Mouse (Mus musculus): ENCODE measurements at regions not wholly inside any gene's neighbourhood (a gene's known extent, or its start where the extent isn't known, plus 50 kb on each side); places are given as distances from the start of the nearest gene placed in this dataset.

DNA sequence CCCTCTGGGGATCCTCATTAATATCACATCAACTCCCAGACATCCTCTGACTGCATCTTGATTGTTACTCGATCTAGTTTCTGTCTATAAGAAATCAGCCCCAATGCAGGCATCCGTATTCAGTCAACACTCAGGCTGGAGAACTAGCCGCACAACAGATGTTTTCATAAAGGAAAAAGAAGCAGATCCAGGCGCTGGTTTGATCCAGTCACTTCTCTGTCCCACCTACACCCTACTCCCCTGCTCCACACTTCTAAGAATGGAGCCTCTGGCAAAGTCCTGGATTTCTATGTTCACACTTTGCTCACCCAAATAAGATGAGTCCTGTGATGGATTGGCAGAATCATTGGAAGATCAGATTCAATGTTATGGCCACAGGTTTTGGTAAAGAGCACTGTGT lies 302.4 kb downstream of the Slc4a3 start:
- TF ChIP-seq CTCF (IDR thresholded peaks at IDR 0.05; ENCODE audit: low read depth, low read length) = no peak
- TF ChIP-seq POLR2A (IDR thresholded peaks at IDR 0.05; ENCODE audit: insufficient read depth, low read length) = no peak
- no peak for TF ChIP-seq EP300 (IDR thresholded peaks at IDR 0.05; ENCODE audit: insufficient read depth, low read depth, low read length)
